Mouse (Mus musculus): ENCODE results near the gene Rhbdf2. TPM values are rescaled to one million over a fixed set of nuclear protein-coding genes. Genes with fewer than 3 reads are reported as not detected.

The Rhbdf2 gene
- polyA plus RNA-seq, 1 experiment, result 5.3 TPM

GRCm38 (mm10) chr11:116592428-116592827 lies 34.4 kb downstream of the Rhbdf2 start:
- TF ChIP-seq GATA1 (IDR thresholded peaks at IDR 0.05; ENCODE audit: low read length), result no peak

DNA sequence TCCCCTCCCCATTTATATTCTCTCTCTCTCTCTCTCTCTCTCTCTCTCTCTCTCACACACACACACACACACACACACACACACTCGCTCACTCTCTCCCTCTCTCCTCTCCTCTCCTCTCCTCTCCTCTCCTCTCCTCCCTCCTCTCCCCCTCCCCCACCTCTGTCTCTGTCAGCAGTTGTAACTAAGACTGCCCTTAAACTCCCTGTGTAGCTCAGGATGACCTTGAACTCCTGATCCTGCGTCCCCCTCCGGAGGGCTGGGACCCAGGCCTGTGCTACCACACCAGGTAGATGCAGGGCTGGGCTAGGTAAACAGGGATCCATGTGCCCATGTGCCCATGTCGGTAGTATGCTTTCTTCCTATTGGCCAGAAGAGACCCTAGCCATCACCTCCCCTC lies 35.2 kb downstream of the Rhbdf2 start:
- no peak for TF ChIP-seq GATA1 (IDR thresholded peaks at IDR 0.05; ENCODE audit: low read length)

- no peak for TF ChIP-seq GATA1 (IDR thresholded peaks at IDR 0.05; ENCODE audit: low read length)
These were observed 37.2 kb downstream of the Rhbdf2 start for GRCm38 (mm10) chr11:116589574-116589973.

GRCm38 (mm10) chr11:116589020-116589531 lies 37.7 kb downstream of the Rhbdf2 start:
- no peak for TF ChIP-seq GATA1 (IDR thresholded peaks at IDR 0.05; ENCODE audit: low read length)

GRCm38 (mm10) chr11:116586801-116587631 lies 39.8 kb downstream of the Rhbdf2 start:
- no peak for TF ChIP-seq GATA1 (IDR thresholded peaks at IDR 0.05; ENCODE audit: low read length)

DNA sequence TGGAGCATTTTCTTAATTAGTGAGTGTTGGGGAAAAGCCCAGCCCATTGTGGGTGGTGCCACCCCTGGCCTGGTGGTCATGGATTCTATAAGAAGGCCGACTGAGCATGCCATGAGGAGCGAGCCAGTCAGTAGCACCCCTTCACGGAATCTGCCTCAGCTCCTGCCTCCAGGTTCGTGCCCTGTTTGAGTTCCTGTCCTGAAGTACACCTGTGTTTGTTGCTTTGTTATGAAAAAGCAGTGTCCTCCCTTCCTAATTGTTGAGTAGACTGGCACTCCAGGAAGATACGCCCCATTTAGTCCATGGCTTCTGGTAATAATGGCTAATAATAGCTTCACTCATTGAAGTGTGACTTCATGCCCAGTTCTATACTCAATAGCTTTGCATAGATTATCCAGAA lies 40.5 kb downstream of the Rhbdf2 start, which contains the start of gene Aanat:
Aanat (plus strand) TSS at position 123 of the 400 bp plus-strand sequence.
- no peak for TF ChIP-seq GATA1 (IDR thresholded peaks at IDR 0.05; ENCODE audit: low read length)

DNA sequence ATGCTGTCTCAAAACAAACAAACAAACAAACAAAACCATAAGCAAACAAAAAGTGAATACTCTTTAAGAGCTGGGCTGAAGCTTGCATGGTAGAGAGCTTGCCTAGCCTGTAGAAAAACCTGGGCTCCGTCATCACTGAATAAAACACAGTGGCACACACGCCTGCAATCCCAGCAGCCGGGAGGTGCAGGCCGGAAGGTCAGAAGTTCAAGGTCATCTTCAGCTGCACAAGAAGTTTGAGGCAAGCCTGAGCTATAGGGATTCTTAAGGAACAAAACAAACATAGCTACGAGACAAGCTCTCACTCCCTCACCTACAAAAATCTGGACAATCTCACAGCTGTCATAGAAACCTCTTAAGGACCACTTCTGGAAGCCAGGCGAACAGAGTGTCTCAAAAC lies 41.1 kb downstream of the Rhbdf2 start:
- TF ChIP-seq GATA1 (IDR thresholded peaks at IDR 0.05; ENCODE audit: low read length), result no peak

- no peak for TF ChIP-seq GATA1 (IDR thresholded peaks at IDR 0.05; ENCODE audit: low read length)
These were observed 45.4 kb downstream of the Rhbdf2 start, which contains the start of gene Ube2o for GRCm38 (mm10) chr11:116581376-116581814. Ube2o (minus strand) TSS chr11:116581447.

DNA sequence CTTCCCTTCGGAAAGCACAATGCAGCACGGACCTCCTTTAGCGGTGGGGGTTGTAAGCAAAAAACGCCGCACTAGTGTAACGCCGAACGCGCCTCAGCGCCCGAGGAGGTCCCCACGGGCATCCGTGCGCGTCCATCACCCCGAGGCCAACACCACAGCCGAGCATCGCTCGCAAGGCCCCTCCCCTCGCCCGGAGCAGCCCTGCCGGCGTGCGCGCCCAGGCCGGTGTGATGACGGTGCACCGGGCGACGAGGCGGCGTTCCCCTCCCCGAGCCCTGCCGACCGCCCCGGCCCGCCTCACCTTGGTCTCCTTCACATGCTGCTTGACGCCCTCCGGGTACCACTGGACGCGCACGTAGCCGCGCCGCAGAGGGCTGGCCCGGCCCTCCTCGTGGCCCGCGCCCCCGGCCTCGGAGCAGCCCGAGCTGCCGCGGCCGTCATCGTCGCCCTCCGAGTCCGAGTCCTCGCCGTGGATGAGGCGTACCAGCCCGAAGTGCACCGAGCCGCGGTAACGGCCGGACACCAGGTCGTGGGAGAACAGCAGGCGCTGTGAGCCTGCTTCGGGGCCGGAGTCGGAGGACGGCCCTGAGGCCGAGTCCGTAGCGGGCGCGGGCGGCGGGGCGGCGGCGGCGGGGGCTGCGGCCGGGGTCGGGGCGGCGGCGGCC lies 46.0 kb downstream of the Rhbdf2 start:
- no peak for TF ChIP-seq GATA1 (IDR thresholded peaks at IDR 0.05; ENCODE audit: low read length)

DNA sequence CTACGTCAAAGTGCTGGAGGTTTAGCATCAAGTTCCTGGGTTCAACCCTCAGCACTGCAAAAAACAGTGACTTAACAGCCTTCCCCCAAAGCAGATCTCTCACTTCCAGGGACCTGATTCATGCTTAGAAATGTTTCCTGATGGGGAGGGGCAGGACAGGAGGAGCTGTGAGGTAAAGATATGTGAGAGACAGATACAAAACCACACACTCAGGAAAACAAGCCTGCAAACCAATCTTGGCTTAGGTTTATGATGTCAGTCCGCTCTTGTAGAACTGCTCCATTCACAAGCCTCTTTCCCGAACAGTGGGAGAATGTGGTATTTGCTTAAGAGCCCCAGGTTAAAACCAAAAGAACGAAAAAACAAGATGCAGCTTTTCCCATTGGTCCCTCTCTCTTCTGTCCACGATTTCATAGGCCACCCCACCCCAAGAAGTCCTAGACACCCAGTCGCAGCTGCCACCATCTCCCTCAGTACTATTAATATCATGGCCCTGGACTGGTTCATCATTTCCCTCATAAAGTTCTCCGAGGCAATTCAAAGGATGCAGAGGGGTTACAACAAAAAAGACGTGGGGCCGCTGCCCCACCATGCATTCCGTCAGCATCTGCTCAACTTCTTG lies 46.7 kb downstream of the Rhbdf2 start:
- TF ChIP-seq GATA1 (IDR thresholded peaks at IDR 0.05; ENCODE audit: low read length), result peak; percentile 51

DNA sequence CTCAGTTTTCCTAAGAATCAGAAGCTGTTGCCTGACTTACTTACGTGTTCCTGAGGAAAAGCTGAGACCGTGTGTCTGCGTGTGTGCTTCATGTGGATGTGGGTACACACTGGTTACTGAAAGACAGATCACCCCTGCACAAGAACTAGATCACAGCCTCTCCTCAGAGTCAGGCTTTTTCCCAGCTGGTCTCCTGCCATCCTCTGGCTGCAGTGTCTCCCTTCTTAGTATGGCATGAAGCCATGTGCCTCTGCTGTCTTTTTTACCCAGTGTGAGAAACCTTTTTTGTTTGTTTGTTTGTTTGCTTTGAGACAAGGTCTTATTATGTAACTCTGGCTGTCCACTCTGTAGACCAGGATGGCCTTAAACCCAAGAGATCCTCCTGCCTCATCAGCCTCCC lies 47.5 kb downstream of the Rhbdf2 start:
- no peak for TF ChIP-seq GATA1 (IDR thresholded peaks at IDR 0.05; ENCODE audit: low read length)

DNA sequence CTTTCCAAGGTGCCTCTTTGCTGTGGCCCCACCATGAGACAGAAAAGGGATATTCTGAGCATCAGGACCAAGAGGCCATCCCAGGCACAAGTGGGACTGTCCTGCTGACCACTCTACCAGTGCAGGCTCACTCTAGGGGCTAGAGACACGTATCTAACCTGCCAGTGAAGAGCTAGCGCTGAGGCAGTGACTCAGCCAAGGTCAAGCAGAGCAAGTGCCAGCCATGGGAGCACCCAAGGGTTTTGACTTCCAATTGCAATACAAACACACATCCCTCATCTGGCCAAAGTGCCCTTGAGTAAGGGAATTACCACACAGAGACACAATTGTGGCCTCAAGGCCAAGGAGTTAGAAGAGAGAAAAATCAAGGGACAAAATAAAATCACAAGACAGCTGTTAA lies 51.4 kb downstream of the Rhbdf2 start:
- no peak for TF ChIP-seq GATA1 (IDR thresholded peaks at IDR 0.05; ENCODE audit: low read length)

DNA sequence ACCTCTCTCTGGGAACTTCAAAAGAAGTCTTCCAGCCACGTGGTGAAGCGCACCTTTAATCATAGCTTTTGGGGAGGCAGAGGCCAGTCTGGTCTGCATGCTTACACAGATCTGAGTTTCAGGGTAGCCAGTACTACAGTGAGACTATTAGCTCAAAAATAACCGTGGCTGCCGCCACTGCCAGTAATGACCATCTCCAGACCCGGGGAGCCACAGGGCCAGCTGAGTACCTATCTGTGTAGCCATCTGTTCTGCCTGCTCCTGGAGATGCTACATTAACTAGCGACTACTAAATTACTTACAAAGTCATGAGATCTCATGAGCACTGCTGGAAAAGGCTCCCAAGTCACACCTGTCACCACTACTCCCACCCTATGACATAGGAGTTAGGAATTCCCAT lies 51.8 kb downstream of the Rhbdf2 start:
- no peak for TF ChIP-seq GATA1 (IDR thresholded peaks at IDR 0.05; ENCODE audit: low read length)

DNA sequence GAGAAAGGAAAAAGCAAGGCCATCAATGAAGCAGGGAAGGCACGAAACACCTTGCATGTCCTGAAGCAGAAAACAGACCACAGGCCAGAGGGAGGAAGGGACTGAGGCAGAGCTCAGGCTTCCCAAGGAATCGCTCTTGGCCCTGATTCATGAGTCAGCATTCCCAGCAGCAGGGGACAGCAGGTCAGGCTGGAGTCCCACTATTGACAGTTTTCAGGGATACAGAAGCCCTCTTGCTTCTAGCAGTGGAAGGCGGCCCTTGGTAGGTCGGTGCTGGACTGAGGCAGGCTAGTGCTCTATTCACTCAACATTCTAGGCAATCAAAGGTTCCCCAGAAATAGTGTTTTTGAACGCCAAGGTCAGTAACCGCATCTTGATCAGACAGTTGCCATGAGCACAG lies 52.3 kb downstream of the Rhbdf2 start:
- TF ChIP-seq GATA1 (IDR thresholded peaks at IDR 0.05; ENCODE audit: low read length), result no peak

GRCm38 (mm10) chr11:116572756-116573543 lies 53.9 kb downstream of the Rhbdf2 start:
- TF ChIP-seq GATA1 (IDR thresholded peaks at IDR 0.05; ENCODE audit: low read length), result no peak
